Mouse (Mus musculus) frontal cortex, adult 2 months (tissue): ENCODE measurements around the gene Krtap9-3. TPM values are rescaled to one million over a fixed set of nuclear protein-coding genes. Genes with fewer than 3 reads are reported as not detected.
A peak's percentile ranks its signal among the peaks of the same experiment; 100 is the strongest.

ENCODE experiments used
- DNase-seq, 2 experiments: peaks; one replicate each; pipeline ENCODE4 v3.0.0; 2022; ENCODE audit warnings: low spot score in 1 of 2; ENCODE audit errors: extremely low spot score in 1 of 2
- polyA plus RNA-seq: library from polyadenylated mRNA; depleted of rRNA; stranded (reverse); fragments of >200 nt; gene quantifications from 2 replicates; pipeline ENCODE4 v1.2.3, GENCODE M21; 2012; rRNA removed

The Krtap9-3 gene
- polyA plus RNA-seq, 1 experiment = not detected

- peak in 1 of 2 experiments; percentile 82 for DNase-seq
These were observed 23.8 kb downstream of the Krtap9-3 start for GRCm38 (mm10) chr11:99574106-99574505.

GRCm38 (mm10) chr11:99573164-99573563, 24.7 kb downstream of the Krtap9-3 start:
- peak in 1 of 2 experiments; percentile 44 for DNase-seq

- no peak for DNase-seq
These were observed 31.4 kb downstream of the Krtap9-3 start, which contains the start of gene Krtap3-1 for GRCm38 (mm10) chr11:99566530-99566929. Gene Krtap3-1 (minus strand): TSS chr11:99566630.

- no peak for DNase-seq
These were observed 35.3 kb downstream of the Krtap9-3 start for GRCm38 (mm10) chr11:99562580-99562979.

- DNase-seq = no peak
These were observed 38.5 kb downstream of the Krtap9-3 start, which contains the start of gene Gm11939 for GRCm38 (mm10) chr11:99559366-99559765. Gene Gm11939 (minus strand): TSS chr11:99559466.

- no peak for DNase-seq
These were observed 39.7 kb downstream of the Krtap9-3 start for GRCm38 (mm10) chr11:99557976-99558745.

- DNase-seq = no peak
These were observed 41.2 kb downstream of the Krtap9-3 start, which contains the start of gene Krtap3-2 for GRCm38 (mm10) chr11:99556753-99557152. Gene Krtap3-2 (minus strand): TSS chr11:99556853.

GRCm38 (mm10) chr11:99556195-99556594, 41.7 kb downstream of the Krtap9-3 start:
- DNase-seq = no peak

GRCm38 (mm10) chr11:99550765-99551164, 47.1 kb downstream of the Krtap9-3 start, which contains the start of gene Krtap3-3:
Gene Krtap3-3 (minus strand): TSS chr11:99550865.
- no peak for DNase-seq

- no peak for DNase-seq
These were observed 50.0 kb downstream of the Krtap9-3 start for GRCm38 (mm10) chr11:99547892-99548291.

Other genes with a start within 250 kb of the Krtap9-3 start
- gene Krt27, start 247.0 kb downstream of the Krtap9-3 start, polyA plus RNA-seq = 0.19 TPM in 1 of 2 replicates, not detected in the other
- gene Krt28, start 223.2 kb downstream of the Krtap9-3 start, polyA plus RNA-seq = 0.17 TPM in 1 of 2 replicates, not detected in the other
- 9.3 and 11.7 TPM in 2 replicates for gene Krt10, start 208.7 kb downstream of the Krtap9-3 start, polyA plus RNA-seq
- gene Krt12, start 175.8 kb downstream of the Krtap9-3 start, polyA plus RNA-seq = 6.7 and 9.7 TPM in 2 replicates
- gene Krt20, start 160.0 kb downstream of the Krtap9-3 start, polyA plus RNA-seq = 0.08 TPM in 2 replicates
- 0.15 TPM in 1 of 2 replicates, not detected in the other for gene Krt23, start 105.0 kb downstream of the Krtap9-3 start, polyA plus RNA-seq
- gene Krt39, start 76.8 kb downstream of the Krtap9-3 start, polyA plus RNA-seq = not detected in 2 replicates
- gene Krt40, start 54.9 kb downstream of the Krtap9-3 start, polyA plus RNA-seq = 0.08 TPM in 1 of 2 replicates, not detected in the other
- not detected in 2 replicates for gene Krtap3-3, start 47.2 kb downstream of the Krtap9-3 start, polyA plus RNA-seq
- not detected in 2 replicates for gene Krtap3-2, start 41.3 kb downstream of the Krtap9-3 start, polyA plus RNA-seq
- gene Gm11939, start 38.6 kb downstream of the Krtap9-3 start, polyA plus RNA-seq = not detected in 2 replicates
- gene Krtap3-1, start 31.5 kb downstream of the Krtap9-3 start, polyA plus RNA-seq = not detected in 2 replicates
- not detected in 2 replicates for gene Krtap1-5, start 17.1 kb downstream of the Krtap9-3 start, polyA plus RNA-seq
- gene Krtap1-4, start 14.5 kb downstream of the Krtap9-3 start, polyA plus RNA-seq = not detected in 2 replicates
- gene Krtap1-3, start 6.8 kb downstream of the Krtap9-3 start, polyA plus RNA-seq = not detected in 2 replicates
- not detected in 2 replicates for gene Gm11938, start 5.2 kb upstream of the Krtap9-3 start, polyA plus RNA-seq
- not detected in 2 replicates for gene Gm11937, start 12.1 kb upstream of the Krtap9-3 start, polyA plus RNA-seq
- not detected in 2 replicates for gene Krtap2-4, start 16.7 kb upstream of the Krtap9-3 start, polyA plus RNA-seq
- gene Gm11562, start 22.3 kb upstream of the Krtap9-3 start, polyA plus RNA-seq = not detected in 2 replicates
- not detected in 2 replicates for gene Krtap4-1, start 30.1 kb upstream of the Krtap9-3 start, polyA plus RNA-seq
- not detected in 2 replicates for gene Krtap4-2, start 37.0 kb upstream of the Krtap9-3 start, polyA plus RNA-seq
- gene Krtap4-7, start 46.0 kb upstream of the Krtap9-3 start, polyA plus RNA-seq = not detected in 2 replicates
- not detected in 2 replicates for gene Gm11555, start 52.1 kb upstream of the Krtap9-3 start, polyA plus RNA-seq
- gene Gm11563, start 60.9 kb upstream of the Krtap9-3 start, polyA plus RNA-seq = not detected in 2 replicates
- not detected in 2 replicates for gene Krtap4-6, start 67.9 kb upstream of the Krtap9-3 start, polyA plus RNA-seq
- gene Gm14190, start 92.6 kb upstream of the Krtap9-3 start, polyA plus RNA-seq = not detected in 2 replicates
- gene Gm14180, start 136.2 kb upstream of the Krtap9-3 start, polyA plus RNA-seq = not detected in 2 replicates
- not detected in 2 replicates for gene Gm11595, start 174.8 kb upstream of the Krtap9-3 start, polyA plus RNA-seq
- not detected in 2 replicates for gene Krtap4-8, start 182.6 kb upstream of the Krtap9-3 start, polyA plus RNA-seq
- not detected in 2 replicates for gene Krtap4-9, start 187.1 kb upstream of the Krtap9-3 start, polyA plus RNA-seq
- not detected in 2 replicates for gene Gm11596, start 195.4 kb upstream of the Krtap9-3 start, polyA plus RNA-seq
- not detected in 2 replicates for gene Gm11569, start 200.8 kb upstream of the Krtap9-3 start, polyA plus RNA-seq
- gene Gm11554, start 206.3 kb upstream of the Krtap9-3 start, polyA plus RNA-seq = not detected in 2 replicates
- not detected in 2 replicates for gene Krtap4-13, start 211.8 kb upstream of the Krtap9-3 start, polyA plus RNA-seq
- not detected in 2 replicates for gene Gm11564, start 217.6 kb upstream of the Krtap9-3 start, polyA plus RNA-seq
- gene 2300003K06Rik, start 240.0 kb upstream of the Krtap9-3 start, polyA plus RNA-seq = not detected in 2 replicates